Mouse (Mus musculus) ES-Bruce4 (cell line): ENCODE measurements around the gene Abcd3. TPM values are rescaled to one million over a fixed set of nuclear protein-coding genes. Genes with fewer than 3 reads are reported as not detected.
"Not testable (repeated sequence)": the region's sequence is repeated elsewhere in the genome, so short reads cannot be mapped to it uniquely, and the experiment has no call there.

ENCODE experiments used
- H3K27ac ChIP-seq: 2 replicates; pipeline ENCODE4 v1.5.1; 2012; ENCODE audit warnings: low read length, inconsistent platforms; ENCODE audit not compliant: insufficient read depth
- H3K27me3 ChIP-seq: 2 replicates; pipeline ENCODE4 v1.6.1; 2012; ENCODE audit warnings: mild to moderate bottlenecking, low read length, inconsistent platforms; ENCODE audit not compliant: control insufficient read depth, poor library complexity, insufficient read depth, severe bottlenecking
- H3K36me3 ChIP-seq: 2 replicates; pipeline ENCODE4 v1.6.1; 2012; ENCODE audit warnings: inconsistent platforms, mild to moderate bottlenecking, low read length, moderate library complexity; ENCODE audit not compliant: control insufficient read depth, poor library complexity, insufficient read depth, severe bottlenecking
- H3K4me1 ChIP-seq: one replicate; pipeline ENCODE4 v1.8.1; 2011; ENCODE audit warnings: low read length; ENCODE audit not compliant: control insufficient read depth, insufficient read depth
- H3K4me3 ChIP-seq: 2 replicates; pipeline ENCODE4 v1.5.1; 2011; ENCODE audit warnings: low read depth, mild to moderate bottlenecking, low read length
- H3K9ac ChIP-seq: 2 replicates; pipeline ENCODE4 v1.6.1; 2012; ENCODE audit warnings: low read depth, mild to moderate bottlenecking, inconsistent platforms; ENCODE audit not compliant: poor library complexity, severe bottlenecking
- H3K9me3 ChIP-seq: replicated peaks from 2 replicates; pipeline ENCODE4 v1.6.1; 2012; ENCODE audit warnings: mild to moderate bottlenecking, low read length, inconsistent platforms; ENCODE audit not compliant: control insufficient read depth, poor library complexity, insufficient read depth, severe bottlenecking
- CTCF ChIP-seq: IDR thresholded peaks from one replicate; pipeline ENCODE4 v1.8.1; 2011; ENCODE audit warnings: low read depth, low read length
- EP300 ChIP-seq: IDR thresholded peaks from 2 replicates; pipeline ENCODE4 v1.6.1; 2011; ENCODE audit warnings: low read depth, low read length; ENCODE audit not compliant: insufficient read depth
- POLR2A ChIP-seq: IDR thresholded peaks from one replicate; pipeline ENCODE4 v1.8.1; 2011; ENCODE audit warnings: low read length; ENCODE audit not compliant: insufficient read depth
- polyA plus RNA-seq: library from polyadenylated mRNA; stranded (reverse); fragments of >200 nt; gene quantifications from 2 replicates; pipeline ENCODE4 v1.2.4, GENCODE M21; 2011; ENCODE audit warnings: low read depth; ENCODE audit not compliant: missing spikeins, insufficient read depth, insufficient read length

Gene Abcd3
- polyA plus RNA-seq, 1 experiment, result 33.1 TPM

DNA sequence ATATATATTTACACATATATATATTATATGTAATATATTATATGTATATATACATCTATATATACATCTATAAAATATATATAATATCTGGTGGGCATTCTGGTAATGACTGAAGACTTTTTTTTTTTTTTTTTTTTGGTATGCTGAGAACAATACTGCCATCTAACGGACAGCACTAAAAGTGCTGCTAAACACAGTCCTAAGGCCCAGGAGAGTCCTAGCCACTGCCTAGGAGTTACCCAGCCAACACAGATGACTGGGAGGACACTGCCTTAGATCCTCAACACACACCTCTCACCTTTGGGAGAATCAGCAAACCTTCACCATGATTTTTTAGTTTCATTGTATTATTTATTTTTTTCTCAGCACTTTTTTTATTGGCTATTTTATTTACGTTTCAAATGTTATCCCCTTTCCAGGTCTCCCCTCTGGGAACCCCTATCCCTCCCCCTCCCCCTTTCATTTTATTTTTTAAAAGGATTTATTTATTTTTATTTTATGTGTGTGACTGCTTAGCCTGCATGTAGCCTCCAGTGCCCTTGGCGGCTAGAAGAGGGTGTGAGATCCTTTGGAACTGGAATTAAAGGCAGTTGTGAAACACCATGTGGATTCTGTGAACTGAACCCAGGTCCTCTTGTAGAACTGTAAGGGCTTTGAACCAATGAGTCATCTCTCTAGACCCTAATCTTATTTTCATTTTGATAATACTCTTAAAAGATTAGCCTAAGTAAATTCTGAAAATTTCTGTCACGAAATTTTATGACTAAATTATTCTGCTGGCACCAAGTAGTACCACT is 52.8 kb downstream of the Abcd3 start:
- Histone ChIP-seq H3K9ac (no peak overlapping the region), H3K36me3 (peaks cover 3% of the 10 kb centered on the region; the same call in 1 of the 2 replicates), H3K27me3 (no peaks in the 10 kb centered on the region), H3K4me3 (no peak overlapping the region), H3K27ac (no peak overlapping the region), H3K9me3 (no peaks in the 10 kb centered on the region), H3K4me1 (no peaks in the 10 kb centered on the region)
- TF ChIP-seq EP300 (no peak), CTCF (peak; percentile 20)

DNA sequence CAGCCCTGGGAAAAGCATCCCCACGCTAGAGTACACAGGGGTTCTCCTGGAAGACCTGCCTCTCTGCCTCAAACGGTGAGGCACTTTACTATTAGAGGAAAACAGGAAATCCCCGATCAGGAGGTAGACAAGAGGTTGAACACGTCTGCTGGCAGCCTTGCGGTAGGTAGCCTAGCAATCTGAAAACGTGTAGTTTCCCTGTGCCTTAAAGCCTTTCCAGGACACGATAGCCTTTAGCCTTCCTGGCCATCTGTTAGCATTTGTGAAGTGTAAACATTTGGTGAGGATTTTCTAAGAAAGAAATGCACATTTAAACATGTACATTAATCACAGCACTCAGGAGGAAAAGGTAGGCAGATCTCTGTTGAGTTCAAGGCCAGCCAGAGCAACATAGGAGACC is 56.7 kb downstream of the Abcd3 start:
- no peak overlapping the region for H3K27ac ChIP-seq
- no peak overlapping the region for H3K4me3 ChIP-seq
- H3K4me1 ChIP-seq, result no peaks in the 10 kb centered on the region
- no peak overlapping the region for H3K9ac ChIP-seq
- H3K27me3 ChIP-seq, result no peaks in the 10 kb centered on the region
- no peaks in the 10 kb centered on the region; the same call in 1 of the 2 replicates for H3K36me3 ChIP-seq
- TF ChIP-seq POLR2A (no peak), EP300 (no peak), CTCF (no peak)
- H3K9me3 ChIP-seq, result peaks cover 9% of the 10 kb centered on the region

DNA sequence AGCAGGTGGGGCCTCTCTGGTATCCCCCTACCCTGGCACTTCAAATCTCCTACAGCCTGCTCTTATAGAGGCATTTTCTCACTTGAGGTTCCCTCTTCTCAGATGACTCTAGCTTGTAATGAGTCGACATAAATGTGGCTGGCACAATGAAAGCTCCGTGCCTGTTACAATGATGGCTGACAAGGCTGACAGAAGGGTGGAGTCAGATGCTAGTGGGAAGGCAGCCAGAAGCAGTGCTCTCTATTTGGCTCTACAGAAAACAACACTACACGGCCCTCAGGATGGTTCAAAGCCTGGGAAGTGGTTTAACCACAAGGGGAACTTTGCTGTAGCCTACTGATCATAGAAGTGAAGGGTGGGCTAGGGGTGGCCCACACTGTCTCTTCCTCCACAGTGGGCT is 60.0 kb downstream of the Abcd3 start:
- Histone ChIP-seq H3K27ac (no peak overlapping the region), H3K36me3 (no peaks in the 10 kb centered on the region; the same call in 1 of the 2 replicates), H3K9me3 (peaks cover 16% of the 10 kb centered on the region), H3K4me1 (no peaks in the 10 kb centered on the region), H3K4me3 (no peak overlapping the region), H3K27me3 (no peaks in the 10 kb centered on the region), H3K9ac (no peak overlapping the region)
- TF ChIP-seq CTCF (no peak), EP300 (no peak), POLR2A (no peak)

DNA sequence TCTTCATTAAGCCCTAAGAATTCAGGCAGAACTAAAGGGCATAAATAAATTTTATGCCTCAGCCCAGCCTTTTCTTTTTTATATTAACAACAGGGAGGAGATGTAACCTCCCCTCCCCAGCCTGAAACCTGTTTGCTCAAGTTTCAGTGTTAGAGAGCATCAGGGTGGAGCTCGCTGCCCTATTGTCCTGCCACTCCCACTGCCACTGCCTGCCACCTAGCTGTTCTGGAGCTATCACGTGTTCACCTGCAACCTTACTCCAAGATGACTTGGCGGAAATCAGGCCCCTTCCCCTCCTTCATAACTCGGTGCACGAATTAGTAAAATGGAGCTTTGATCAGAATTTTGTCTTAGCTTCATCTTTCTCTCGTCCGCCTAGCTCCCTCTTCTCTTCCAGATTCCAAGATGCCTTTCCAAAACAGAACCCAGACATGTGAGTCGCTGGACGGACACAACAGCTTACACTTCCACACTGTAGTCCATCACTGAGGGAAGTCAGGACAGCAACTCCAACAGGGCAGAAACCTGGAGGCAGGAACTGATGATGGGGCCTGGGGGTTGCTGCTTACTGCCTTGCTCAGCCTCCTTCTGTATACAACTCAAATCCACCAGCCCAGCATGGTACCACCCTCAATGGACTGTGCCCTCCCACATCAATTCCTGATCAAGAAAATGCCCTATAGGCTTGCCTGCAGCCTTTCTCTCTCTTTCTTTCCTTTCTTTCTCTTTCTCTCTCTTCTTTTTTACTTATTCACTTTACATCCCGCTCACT is 60.6 kb downstream of the Abcd3 start:
- H3K9me3 ChIP-seq, result peaks cover 18% of the 10 kb centered on the region
- not testable (repeated sequence) for H3K36me3 ChIP-seq, H3K27me3 ChIP-seq, H3K4me3 ChIP-seq, H3K27ac ChIP-seq, H3K9ac ChIP-seq, H3K4me1 ChIP-seq

DNA sequence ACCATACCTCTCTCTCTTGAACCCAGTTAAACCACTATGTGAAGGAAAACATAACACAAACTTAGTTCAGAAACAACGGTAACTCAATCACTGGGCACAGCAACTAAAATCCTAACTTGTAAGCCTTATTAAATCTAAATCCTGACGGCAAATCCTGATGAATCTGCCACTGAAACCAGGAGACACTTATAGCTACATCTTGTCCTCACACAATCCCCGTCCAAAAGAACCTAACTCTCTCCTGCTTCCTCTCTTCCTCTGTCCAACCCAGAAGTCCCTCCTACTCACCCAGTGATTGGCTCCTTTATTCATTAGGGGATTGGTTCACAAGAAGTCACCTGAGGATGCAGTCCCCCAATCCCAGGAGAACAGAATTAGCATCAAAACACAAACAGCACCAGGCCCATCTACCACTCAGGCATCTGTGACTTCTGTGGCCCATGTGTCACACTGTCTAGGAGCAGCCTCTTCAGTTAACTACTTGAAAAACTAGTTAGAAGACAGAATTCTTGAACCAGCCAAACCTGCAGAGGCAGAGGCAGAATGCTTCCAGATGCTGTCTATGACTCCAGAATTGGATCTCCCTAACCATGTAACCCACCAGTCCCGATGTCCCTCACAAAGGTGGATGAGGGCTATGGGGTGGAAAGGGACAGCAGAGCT is 73.8 kb downstream of the Abcd3 start:
- not testable (repeated sequence) for H3K9me3 ChIP-seq, H3K4me1 ChIP-seq, H3K4me3 ChIP-seq, H3K9ac ChIP-seq, H3K27ac ChIP-seq, H3K27me3 ChIP-seq, H3K36me3 ChIP-seq
